Mouse (Mus musculus): Measurements from ENCODE around the gene Prph2. TPM values are rescaled to one million over a fixed set of nuclear protein-coding genes. Genes with fewer than 3 reads are reported as not detected.

Prph2 gene
- total RNA-seq, 2 experiments from 2014 or later: not detected

- DNase-seq (ENCODE audit: low spot score in 2 of 2): peak; percentile 93 to 96
Observed at GRCm38 (mm10) chr17:46890116-46890815, 20.0 kb upstream of the Prph2 start, which contains the start of gene Tbcc. TSS of gene Tbcc (plus strand) at chr17:46890684.

GRCm38 (mm10) chr17:46890843-46891594 is 19.2 kb upstream of the Prph2 start:
- DNase-seq (ENCODE audit: low spot score in 2 of 2): peak; percentile 35 to 57

- no peak for DNase-seq (ENCODE audit: low spot score in 2 of 2)
Observed at GRCm38 (mm10) chr17:46895426-46895825, 14.8 kb upstream of the Prph2 start.

GRCm38 (mm10) chr17:46897221-46897950 is 12.9 kb upstream of the Prph2 start:
- no peak for DNase-seq (ENCODE audit: low spot score in 2 of 2)

- DNase-seq (ENCODE audit: low spot score in 2 of 2): no peak
Observed at GRCm38 (mm10) chr17:46900941-46901340, 9.3 kb upstream of the Prph2 start.

GRCm38 (mm10) chr17:46903876-46904490 is 6.3 kb upstream of the Prph2 start:
- DNase-seq (ENCODE audit: low spot score in 2 of 2): peak; percentile 51 to 74

- no peak for DNase-seq (ENCODE audit: low spot score in 2 of 2)
Observed at GRCm38 (mm10) chr17:46912331-46912730, 2.1 kb downstream of the Prph2 start.

GRCm38 (mm10) chr17:46915129-46915528 is 4.9 kb downstream of the Prph2 start:
- no peak for DNase-seq (ENCODE audit: low spot score in 2 of 2)

GRCm38 (mm10) chr17:46918951-46919350 is 8.7 kb downstream of the Prph2 start:
- DNase-seq (ENCODE audit: low spot score in 2 of 2): no peak

- DNase-seq (ENCODE audit: low spot score in 2 of 2): no peak
Observed at GRCm38 (mm10) chr17:46920855-46921254, 10.6 kb downstream of the Prph2 start.

- DNase-seq (ENCODE audit: low spot score in 2 of 2): no peak
Observed at GRCm38 (mm10) chr17:46926192-46926591, 15.9 kb downstream of the Prph2 start.

GRCm38 (mm10) chr17:46926941-46927340 is 16.7 kb downstream of the Prph2 start:
- DNase-seq (ENCODE audit: low spot score in 2 of 2): no peak

GRCm38 (mm10) chr17:46927781-46928180 is 17.5 kb downstream of the Prph2 start:
- no peak for DNase-seq (ENCODE audit: low spot score in 2 of 2)

GRCm38 (mm10) chr17:46929277-46929676 is 19.0 kb downstream of the Prph2 start:
- no peak for DNase-seq (ENCODE audit: low spot score in 2 of 2)

GRCm38 (mm10) chr17:46929897-46930296 is 19.6 kb downstream of the Prph2 start:
- no peak for DNase-seq (ENCODE audit: low spot score in 2 of 2)

- no peak for DNase-seq (ENCODE audit: low spot score in 2 of 2)
Observed at GRCm38 (mm10) chr17:46932961-46933360, 22.7 kb downstream of the Prph2 start.

GRCm38 (mm10) chr17:46933557-46934348 is 23.5 kb downstream of the Prph2 start:
- peak in 1 of 2 experiments; percentile 53 for DNase-seq (ENCODE audit: low spot score in 2 of 2)

GRCm38 (mm10) chr17:46940461-46940860 is 30.2 kb downstream of the Prph2 start:
- no peak for DNase-seq (ENCODE audit: low spot score in 2 of 2)

- no peak for DNase-seq (ENCODE audit: low spot score in 2 of 2)
Observed at GRCm38 (mm10) chr17:46942421-46942820, 32.2 kb downstream of the Prph2 start.

GRCm38 (mm10) chr17:46946276-46946675 is 36.0 kb downstream of the Prph2 start:
- no peak for DNase-seq (ENCODE audit: low spot score in 2 of 2)
